Mouse (Mus musculus) WW6 (cell line): ENCODE data around the gene Nos1ap.
A peak's percentile ranks its signal among the peaks of the same experiment; 100 is the strongest.

Source experiments
- DNase-seq: peaks from one replicate; pipeline ENCODE4 v3.0.0-alpha.2; 2013; ENCODE audit warnings: low read depth, low spot score

Nos1ap gene

DNA sequence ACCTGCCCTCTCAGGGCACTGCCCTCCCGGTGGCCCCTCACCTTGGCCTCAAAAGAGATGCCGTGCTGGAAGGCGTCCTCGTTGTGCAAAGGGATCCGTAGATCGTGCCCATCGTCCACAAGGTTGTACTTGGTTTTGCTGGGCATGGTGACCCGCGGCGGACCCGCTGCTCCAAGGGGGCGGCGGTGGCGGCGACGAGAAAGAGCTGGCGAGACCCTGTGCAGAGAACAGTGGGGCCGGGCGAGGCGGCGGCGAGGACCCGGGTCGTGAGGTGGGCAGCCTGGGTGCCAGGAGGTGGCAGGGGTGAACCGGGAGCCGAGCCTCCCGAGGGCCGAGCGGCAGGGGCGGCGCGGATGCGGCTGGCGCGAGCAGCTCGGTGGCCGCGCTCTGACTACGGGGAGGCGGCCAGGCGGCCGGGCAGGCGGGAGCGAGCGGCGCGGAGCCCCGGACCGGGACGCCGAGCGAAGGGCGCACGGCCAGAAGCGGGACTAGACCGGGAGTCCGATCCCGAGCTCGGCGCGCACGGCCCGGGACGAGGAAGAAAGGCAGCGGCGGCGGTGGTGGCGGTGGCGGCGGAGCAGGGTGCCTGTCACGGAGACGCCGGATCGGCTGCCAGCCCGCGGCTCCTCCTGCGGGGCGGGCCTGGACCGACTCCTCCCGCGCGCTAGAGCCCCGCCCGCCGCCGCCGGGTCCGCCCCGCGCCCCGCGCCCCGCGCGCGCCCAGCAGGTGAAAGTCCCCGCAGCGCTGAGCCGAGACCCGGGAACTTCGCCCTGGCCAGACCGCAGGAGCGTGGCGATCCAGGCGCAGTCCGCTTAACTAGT lies at the start of gene Nos1ap:
Gene Nos1ap (minus strand): TSS at position 643 of the 822 bp plus-strand sequence.
- no peak for DNase-seq

DNA sequence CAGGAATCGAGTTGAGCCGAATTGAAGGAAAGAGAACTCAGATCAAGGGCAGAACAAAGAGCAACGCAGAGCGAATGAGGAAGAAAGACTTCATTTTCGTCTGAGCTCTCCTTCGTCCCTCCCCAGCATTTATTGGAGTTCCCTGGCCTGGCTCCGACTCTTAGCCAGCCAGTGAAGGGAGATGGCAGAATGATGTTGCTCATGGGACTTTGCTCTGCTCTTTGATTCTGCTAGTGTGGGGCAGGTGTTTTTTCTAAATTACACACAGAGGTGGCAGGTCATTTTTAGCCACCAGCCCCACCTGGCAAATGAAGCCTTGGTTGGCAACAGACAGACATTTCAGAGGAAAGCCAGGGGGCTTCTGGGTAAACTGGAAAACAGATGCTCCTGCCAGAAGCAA lies 49.3 kb upstream of the Nos1ap start:
- DNase-seq = no peak

DNA sequence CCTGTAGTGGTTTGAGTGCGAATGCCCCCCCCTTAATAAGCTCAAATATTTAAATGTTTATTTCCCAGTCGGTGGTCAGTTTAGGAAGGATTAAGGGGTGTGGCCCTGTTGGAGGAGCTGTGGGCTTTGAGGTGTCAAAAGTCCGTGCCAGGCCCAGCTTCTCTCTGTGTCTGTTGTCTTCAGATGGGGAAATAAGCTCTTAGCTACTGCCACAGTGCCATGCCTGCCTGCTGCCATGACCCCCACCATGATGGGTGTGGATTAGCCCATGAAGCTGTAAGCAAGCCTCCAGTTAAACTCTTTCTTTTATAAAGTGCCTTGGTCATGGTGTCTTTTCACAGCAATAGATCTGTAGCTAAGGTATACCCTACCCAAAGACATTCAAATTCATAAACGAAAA lies 43.2 kb upstream of the Nos1ap start:
- DNase-seq = no peak

DNA sequence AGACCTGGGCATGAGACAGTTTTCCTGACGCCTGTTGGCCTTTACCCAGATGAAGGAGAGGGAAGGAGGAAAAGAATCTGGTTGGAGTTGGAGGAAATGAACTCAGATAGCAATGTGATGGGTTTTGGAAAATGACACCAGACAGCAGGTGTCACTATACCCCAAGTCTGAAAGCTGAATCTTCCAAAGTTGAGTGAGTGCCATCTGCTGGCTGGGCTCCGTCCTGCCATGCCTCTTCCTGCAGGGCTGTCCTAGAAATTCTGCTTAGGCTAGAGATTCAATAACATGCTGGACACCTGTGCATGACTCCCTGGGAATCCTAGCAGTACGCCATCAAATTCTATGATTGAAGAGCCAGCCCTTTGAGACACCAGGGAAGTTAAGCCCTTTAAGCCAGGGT lies 42.7 kb upstream of the Nos1ap start:
- DNase-seq = peak; percentile 33

DNA sequence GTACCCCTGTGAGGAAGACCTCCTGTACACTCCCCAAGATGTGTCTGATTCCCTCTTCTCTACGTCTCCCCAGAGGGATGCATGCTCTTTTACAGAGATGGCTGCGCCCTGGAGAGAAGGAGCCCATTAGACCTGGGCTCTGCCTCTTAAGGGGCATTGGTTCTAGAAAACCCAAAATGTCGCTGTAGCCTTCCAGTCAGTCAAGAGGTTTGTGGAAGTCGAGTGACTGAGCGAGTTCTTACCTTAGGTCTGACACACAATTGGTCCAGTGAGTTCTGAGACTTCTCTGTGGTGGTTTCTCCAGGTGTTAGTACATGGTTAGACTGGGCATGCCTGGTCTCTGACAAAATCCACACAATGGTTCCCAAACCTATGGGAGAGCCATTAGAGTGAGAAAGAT lies 41.9 kb upstream of the Nos1ap start:
- DNase-seq = no peak

DNA sequence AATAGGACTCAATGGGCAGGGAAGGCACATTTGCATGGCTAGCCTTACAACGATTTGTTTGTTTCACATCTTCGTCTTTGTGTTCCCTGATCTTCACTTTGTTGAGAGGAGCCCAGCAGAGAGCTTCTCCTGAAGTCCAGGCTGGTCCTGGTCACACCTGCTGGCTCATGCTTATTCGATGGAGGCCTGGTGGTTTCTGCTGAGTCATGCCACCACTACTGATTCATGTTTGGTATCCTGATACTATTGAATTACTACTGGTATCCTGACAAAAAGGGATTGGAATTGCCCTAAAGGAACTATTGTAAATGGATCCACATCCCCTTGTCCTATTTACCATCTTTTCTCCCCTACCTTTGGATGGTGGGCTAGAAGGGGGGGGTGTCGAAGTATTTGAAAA lies 40.8 kb upstream of the Nos1ap start:
- DNase-seq = no peak

DNA sequence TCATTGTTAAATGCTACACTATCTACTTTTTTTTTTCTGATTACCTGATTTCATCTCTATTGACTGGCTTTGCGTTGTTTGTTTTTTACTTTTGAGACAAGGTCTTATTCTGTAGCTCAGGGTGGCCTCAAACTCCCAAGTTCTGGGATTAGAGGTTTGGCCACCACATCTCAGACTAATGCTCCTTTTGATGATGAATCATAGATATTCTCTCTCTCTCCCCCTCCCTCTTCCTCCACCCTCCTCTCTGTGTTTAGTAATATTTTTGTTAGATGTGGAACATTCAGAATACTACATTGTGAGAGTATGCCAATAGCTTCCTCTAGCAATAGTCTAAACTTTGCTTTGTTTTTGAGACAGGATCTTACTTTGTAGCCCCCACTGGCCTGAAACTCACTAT lies 33.8 kb upstream of the Nos1ap start:
- DNase-seq = no peak

DNA sequence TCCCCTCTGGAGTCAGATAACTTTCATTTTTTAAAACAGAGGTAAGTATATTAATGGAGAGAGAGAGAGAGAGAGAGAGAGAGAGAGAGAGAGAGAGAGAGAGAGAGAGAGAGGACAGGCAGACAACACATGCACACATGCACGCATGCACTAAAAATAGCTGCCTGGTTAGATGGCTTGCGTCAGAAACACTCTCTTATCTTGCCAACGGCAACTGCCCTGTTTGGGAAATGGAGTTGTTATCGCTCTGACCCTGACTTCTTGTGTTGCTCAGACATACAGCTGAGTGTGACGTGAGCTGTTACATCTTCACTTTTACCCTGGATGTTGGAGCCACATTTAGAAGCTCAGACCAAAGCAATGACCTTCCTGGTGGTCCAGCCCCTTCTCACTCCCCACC lies 33.3 kb upstream of the Nos1ap start:
- DNase-seq = no peak

DNA sequence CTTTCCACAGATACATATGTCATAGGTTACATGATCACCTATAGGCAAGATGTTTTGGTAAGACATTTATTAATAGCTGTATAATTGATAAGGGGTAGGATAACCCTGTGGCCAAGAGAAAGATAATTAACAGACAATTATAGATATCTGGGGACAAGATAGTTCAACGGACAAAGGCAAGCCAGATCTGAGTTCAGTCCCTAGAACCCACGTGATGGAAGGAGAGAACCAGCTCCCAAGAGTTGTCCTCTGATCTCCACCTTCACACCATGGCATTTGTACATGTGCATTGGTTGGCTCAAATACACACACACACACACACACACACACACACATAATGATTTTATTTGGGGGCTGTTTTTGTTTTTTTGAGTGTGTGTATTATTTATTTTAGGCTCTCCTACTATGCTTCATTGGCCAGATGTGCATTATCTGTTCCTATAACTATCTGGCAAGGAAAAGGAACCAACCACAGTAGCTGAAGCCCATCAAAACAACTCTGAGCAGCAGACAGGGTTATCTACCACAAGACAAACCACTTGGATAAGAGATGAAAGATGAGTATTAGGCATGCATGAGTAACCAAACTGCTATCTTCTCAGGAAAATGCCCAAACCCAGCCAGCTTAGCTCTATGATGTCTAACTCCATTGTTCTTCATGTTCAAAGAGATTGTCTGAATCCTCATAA lies 30.2 kb upstream of the Nos1ap start:
- DNase-seq = no peak

DNA sequence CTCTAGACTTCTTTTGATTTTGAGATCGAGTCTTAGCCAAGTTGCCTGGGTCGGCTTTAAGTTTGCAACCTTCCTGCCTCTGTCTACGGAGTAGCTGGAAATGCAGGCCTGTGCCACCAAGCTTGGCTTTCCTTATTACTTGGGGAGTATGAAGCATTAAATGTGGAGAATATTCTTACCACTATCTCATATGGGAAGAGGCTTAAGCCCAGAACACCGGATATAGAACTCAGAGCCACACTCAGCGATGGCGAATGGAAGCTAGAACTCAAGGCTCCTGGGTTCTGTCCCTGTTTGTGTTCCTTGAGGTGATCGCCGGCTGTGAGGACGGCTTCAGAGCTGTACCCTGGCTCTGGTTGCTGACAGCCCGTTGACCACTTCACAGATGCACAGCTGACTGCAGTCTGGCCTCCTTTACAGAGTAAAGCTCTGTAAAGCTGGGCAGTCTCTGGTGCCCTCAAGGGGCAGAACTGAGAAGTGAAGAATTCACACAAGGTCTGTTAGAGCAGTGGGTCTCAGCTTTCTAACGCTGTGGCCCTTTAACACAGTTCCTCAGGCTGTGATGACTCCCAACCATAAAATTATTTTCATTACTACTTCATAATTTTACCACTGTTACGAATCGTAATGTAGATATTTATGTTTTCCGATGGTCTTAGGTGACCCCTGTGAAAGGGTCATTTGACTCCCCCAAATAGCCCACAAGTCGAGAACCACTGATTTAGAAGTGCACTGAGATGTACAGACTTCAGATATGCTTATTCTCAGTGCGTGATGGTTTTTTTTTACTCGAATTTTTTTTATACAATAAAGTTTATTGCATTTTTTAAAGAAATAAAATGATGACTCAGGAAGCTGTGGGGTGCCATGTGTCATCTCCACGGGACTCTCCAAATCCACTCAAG lies 23.6 kb upstream of the Nos1ap start:
- no peak for DNase-seq

DNA sequence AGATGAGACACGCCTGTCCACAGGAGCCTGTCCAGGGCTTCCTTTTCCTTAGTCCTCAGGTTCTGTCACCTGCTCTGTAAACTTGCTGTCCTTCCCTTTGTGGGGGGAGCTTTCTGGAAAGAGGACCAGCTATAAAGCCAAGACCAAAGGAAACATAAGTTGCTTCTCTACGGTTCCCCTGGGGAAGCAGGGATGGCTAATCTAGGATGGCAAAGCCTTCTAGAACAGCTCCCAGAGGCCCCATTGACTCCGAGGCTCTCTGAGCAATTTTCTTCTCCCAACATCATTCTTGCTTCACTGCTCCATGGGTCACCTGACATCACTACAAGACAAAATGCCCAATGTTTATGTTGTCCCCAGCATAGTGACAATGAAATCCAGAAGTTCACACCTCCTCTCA lies 22.0 kb upstream of the Nos1ap start:
- no peak for DNase-seq

DNA sequence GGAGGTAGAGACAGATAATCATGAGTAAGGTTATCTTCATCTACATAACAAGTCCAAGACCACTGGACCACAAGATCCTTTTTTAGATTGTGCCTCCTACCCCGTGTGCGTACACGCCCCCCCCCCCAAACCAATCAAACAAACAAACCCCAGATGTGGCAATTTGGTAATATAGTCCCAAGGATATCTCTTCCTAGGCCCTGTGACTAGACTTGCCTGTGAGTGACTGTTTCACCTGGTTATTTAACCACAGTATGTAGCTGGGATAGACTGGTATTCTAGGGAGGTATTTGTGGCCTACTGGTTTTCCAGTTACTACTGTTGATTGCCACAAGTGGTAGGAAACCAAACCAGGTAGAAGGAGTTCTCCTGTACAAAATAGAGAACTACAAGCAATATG lies 21.0 kb upstream of the Nos1ap start:
- no peak for DNase-seq

DNA sequence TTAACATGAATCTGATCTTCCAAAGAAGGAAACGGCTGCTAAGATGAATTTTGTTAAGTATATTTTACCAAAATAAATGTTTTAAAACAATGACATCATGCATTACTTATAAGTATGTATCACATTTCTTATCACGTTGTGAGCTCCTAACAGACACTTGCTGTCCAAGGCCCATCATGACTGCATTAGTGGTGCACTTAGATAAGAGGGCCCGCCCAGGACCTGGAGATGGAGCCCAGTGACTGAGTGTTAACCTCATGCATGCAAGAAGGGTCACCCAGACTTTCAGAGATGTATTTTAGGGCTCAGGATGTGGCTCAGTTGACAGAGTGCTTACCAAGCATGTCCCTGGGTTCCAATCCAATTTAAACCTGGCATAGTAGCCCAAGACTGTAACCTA lies 20.6 kb upstream of the Nos1ap start:
- no peak for DNase-seq

DNA sequence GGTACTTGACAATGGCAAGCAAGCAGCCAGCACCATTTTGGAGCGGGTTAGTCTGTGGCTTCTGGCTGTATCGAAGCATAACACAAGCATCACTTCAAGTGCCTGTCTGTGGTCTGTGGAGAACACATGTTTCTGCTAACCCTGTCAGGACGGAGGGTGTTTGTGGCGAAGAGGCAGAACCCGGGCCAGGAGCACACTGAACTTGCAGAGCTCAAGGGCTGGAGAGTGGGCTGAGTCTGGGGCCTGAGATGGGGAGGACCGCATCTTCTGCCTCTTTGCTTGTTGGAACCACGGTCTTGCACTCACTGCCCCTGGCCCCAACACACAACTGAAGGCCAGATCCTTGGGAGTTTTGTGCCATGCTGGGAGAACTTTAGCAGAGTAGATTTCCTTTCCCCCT lies 20.2 kb upstream of the Nos1ap start:
- no peak for DNase-seq

DNA sequence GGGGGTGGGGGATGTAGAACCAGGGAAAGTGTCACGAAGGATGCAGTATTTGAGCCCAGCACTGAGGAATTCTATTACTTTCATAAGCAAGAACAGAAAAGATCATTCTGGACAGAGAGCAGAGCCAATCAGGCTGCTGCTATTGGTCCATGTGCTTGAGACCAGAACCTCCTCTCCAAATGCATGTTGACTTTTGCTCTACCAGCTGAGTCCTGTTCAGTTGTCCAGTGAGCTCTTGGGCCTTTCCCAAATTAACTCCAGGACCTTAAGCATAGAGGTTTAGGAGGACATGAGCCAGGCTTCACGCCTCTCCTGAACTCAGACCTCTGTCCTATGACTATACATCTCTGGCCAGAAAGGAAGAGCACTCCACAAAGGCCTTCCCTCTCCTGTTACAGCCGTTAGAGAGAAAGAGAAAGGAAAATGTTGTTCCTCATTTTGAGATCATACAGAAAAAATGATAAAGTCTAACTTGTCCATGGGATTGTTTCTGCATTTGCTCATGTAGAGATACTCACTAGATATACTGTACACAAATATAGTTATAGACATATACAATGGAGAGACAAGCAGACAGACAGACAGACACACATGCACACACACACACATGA lies 18.9 kb upstream of the Nos1ap start:
- no peak for DNase-seq

DNA sequence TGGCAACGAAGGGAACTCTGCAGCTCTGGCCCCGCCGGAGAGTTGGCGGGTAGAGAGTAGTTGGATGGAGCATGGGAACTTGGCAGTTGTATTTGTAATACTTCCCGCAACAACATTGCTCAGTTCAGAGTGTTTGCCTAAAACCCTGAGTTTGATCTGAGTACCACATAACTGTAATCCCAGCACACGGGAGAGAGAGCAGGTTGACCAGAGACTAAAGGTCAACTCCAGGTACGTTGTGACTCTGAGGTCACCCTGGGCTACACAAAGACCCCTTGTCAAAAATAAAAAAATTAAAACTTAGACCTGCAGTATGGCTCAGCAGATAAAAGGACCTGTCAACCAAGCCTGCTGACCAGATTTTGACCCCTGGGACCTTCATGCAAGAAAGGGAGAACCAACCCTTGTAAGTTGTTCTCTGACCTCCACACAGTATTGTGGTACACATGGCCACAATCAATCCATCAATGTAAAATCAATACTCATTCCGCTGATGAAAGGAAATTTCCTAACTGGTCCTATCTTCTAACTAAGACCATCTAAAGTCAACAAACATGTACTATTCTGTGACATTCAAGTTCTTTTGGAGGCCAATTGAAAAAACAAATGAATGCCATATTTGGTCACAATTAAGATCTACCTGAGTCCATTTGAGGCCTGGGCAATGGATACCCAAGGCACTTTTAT lies 17.7 kb upstream of the Nos1ap start:
- DNase-seq = no peak

DNA sequence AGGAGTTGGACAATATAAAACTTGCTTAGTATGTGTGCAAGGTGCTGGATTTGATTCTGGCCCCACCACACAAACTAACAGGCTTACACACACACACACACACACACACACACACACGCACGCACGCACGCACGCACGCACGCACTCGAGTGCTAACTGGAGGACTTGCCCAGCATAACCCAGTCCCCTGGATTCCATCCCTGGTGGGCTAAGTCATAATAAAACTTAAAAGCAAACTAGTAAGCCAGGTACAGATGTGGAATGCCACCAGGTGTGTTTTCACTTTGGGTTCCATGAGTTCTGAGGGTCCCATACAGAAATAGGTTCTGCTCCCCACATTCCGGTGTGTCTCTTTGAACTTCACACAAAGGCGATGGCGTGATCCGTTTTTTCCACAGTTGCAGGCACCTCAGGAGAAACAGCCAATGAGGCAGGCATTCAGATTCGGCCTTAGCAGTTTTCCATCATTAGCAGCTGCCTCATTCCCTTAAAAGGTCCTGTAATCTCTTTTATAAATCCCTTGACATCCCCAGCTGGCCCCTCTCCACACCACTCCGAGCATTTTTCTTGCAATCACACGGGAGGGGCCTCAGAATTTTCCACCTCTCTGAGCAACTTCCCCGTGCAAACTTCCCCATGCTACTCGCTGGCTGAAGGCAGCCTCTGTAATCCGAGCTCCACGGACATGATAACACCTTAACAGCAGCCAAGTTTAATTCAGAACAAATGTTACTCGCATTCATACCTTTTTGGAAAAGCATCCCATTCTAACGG lies 15.8 kb upstream of the Nos1ap start:
- DNase-seq = no peak

DNA sequence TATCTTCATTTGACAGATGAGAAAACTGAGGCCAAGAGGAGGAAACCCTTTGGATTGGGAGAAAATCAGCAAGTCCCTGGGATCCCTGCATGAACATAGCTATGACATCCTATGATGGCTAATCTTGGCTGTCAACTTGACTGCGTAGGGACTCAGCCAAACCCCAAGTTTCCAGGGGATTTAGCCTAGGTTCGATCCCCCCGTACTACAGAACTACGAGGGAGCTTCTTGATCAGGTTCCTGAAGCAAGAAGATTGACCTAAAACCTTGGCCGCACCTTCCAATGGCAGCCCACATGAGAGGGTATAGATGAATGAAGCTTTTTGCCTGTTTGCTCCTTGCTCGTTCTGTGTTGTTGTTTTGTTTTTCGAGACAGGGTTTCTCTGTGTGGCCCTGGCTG lies 4.9 kb upstream of the Nos1ap start:
- no peak for DNase-seq

DNA sequence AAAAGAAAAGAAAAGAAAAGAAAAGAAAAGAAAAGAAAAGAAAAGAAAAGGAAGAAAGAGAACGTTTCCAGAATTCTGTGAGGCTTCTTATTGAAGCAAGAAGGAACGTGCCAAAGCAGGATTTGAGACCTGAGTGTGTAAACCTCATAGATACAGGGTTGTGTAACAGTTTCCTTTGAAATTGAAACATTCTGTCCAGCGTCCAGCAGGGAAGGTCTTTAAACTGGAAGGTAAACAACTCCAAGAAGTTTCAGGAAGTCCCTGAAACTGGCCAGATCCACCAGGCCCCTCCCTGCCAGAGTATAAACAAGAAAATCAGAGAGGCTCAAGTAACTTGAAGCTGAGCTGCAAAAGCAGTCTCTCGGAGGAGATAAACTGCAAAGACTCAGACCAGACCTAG lies 870 bp upstream of the Nos1ap start:
- no peak for DNase-seq

DNA sequence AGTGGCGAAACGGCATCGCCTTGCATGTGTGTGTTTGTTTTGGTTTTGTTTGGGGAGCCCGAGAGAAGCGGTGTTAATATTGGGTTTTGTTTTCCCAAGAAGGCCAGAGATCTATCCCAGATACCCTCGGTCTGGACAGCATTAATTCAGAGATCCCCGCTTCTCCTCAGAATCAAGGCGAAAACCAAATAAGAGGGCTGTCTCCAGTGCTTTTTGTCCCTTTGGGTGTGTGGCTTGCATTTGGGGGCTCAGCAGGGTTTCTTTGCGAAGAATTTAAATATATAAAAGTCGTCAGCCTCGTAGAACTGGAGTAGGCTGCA lies 340 bp upstream of the Nos1ap start:
- no peak for DNase-seq

DNA sequence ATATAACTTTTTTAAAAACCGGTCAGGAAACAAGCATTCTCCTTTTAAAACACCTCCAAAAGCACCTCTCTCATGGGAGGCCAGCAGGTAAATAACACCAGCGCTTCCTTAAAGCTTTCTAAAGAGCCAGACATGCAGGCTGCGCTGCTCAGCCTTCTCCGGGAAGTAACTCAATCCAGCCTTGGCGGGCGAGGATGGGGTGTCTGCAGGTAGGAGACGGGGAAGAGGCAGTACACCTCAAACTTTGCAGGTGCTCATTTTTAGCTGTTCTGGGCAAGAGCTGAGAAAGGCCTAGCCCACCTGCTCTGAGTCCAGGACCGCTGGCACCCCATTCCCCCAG lies 812 bp downstream of the Nos1ap start:
- no peak for DNase-seq
